Mouse (Mus musculus) ES-Bruce4 (cell line): ENCODE measurements around the gene Incenp. TPM values are rescaled to one million over a fixed set of nuclear protein-coding genes. Genes with fewer than 3 reads are reported as not detected.

ENCODE experiments used
- H3K27ac ChIP-seq: 2 replicates; pipeline ENCODE4 v1.5.1; 2012; ENCODE audit warnings: low read length, inconsistent platforms; ENCODE audit not compliant: insufficient read depth
- H3K27me3 ChIP-seq: 2 replicates; pipeline ENCODE4 v1.6.1; 2012; ENCODE audit warnings: mild to moderate bottlenecking, low read length, inconsistent platforms; ENCODE audit not compliant: control insufficient read depth, poor library complexity, insufficient read depth, severe bottlenecking
- H3K36me3 ChIP-seq: 2 replicates; pipeline ENCODE4 v1.6.1; 2012; ENCODE audit warnings: inconsistent platforms, mild to moderate bottlenecking, low read length, moderate library complexity; ENCODE audit not compliant: control insufficient read depth, poor library complexity, insufficient read depth, severe bottlenecking
- H3K4me1 ChIP-seq: one replicate; pipeline ENCODE4 v1.8.1; 2011; ENCODE audit warnings: low read length; ENCODE audit not compliant: control insufficient read depth, insufficient read depth
- H3K4me3 ChIP-seq: 2 replicates; pipeline ENCODE4 v1.5.1; 2011; ENCODE audit warnings: low read depth, mild to moderate bottlenecking, low read length
- H3K9ac ChIP-seq: 2 replicates; pipeline ENCODE4 v1.6.1; 2012; ENCODE audit warnings: low read depth, mild to moderate bottlenecking, inconsistent platforms; ENCODE audit not compliant: poor library complexity, severe bottlenecking
- H3K9me3 ChIP-seq: replicated peaks from 2 replicates; pipeline ENCODE4 v1.6.1; 2012; ENCODE audit warnings: mild to moderate bottlenecking, low read length, inconsistent platforms; ENCODE audit not compliant: control insufficient read depth, poor library complexity, insufficient read depth, severe bottlenecking
- CTCF ChIP-seq: IDR thresholded peaks from one replicate; pipeline ENCODE4 v1.8.1; 2011; ENCODE audit warnings: low read depth, low read length
- EP300 ChIP-seq: IDR thresholded peaks from 2 replicates; pipeline ENCODE4 v1.6.1; 2011; ENCODE audit warnings: low read depth, low read length; ENCODE audit not compliant: insufficient read depth
- POLR2A ChIP-seq: IDR thresholded peaks from one replicate; pipeline ENCODE4 v1.8.1; 2011; ENCODE audit warnings: low read length; ENCODE audit not compliant: insufficient read depth
- polyA plus RNA-seq: library from polyadenylated mRNA; stranded (reverse); fragments of >200 nt; gene quantifications from 2 replicates; pipeline ENCODE4 v1.2.4, GENCODE M21; 2011; ENCODE audit warnings: low read depth; ENCODE audit not compliant: missing spikeins, insufficient read depth, insufficient read length

Gene Incenp
- polyA plus RNA-seq, result 157 and 167 TPM in 2 replicates

DNA sequence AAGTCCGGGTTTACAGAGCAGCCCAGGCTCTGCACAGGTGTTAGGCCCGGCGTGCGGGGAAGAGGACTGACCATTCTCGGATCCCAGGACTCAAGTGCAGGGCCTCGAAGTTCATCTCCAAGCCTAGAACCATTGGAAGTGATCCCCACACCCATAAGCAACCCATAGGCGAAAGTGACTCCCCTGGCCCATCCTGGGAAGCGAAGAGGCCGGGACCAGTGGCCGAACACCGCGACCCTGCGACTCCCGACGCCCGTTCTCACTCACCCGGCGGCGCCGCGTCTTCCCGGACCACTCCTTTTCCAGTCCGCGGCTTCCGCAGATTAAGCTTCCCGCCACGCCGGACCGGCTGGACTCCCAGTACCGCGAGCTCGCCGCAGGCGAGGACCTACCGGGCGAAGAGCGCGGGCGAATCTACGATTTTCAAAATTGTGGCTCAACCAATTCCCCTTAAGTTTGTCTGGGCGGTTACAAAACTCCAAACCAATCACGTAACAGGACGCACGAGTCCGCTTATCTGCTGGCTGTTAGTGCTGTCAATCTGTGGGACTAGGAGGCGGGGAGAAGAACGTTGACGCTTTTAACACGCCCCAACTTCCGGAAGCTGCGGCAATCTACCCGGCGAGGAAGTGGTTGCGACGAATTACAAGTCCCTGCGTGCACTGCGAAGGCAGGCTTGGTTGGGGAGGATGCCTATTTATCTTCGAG, at the start of gene Incenp:
Gene Incenp, minus strand, starts transcription at position 480 of the 708 bp plus-strand sequence.
- Histone ChIP-seq H3K9me3 (no peaks in the 10 kb centered on the region), H3K9ac (peak within 1 kb of the TSS; percentile 92), H3K36me3 (peaks cover 20% of the 10 kb centered on the region), H3K4me3 (peak within 1 kb of the TSS; percentile 91), H3K4me1 (peaks cover 2% of the 10 kb centered on the region), H3K27ac (peak within 1 kb of the TSS; percentile 53), H3K27me3 (no peaks in the 10 kb centered on the region)
- TF ChIP-seq POLR2A (peak; percentile 62), EP300 (peak; percentile 40; the same call in 1 of the 2 replicates), CTCF (no peak)

DNA sequence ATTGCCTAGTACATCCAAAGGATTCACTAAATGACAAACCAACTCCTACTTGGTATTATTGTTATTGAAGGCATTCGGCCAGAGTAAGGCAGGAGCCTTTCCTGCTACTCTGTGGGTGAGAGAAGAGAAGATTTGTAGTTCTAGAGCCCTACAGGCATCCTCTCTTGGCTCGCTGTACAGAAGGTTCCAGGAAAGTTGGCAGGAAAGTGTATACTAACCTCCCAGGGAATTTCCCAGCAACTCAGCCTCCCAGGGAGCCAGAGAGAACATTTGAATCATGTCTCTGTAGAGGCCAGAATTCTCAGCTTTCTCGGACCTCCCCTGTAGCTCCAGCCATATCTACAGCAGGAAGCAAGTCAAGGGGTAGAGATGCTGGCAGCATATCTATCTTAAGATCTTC, 47.6 kb upstream of the Incenp start:
- no peaks in the 10 kb centered on the region for H3K27me3 ChIP-seq
- no peaks in the 10 kb centered on the region for H3K36me3 ChIP-seq
- no peak overlapping the region for H3K9ac ChIP-seq
- no peak overlapping the region for H3K27ac ChIP-seq
- no peaks in the 10 kb centered on the region; the same call in 1 of the 2 replicates for H3K9me3 ChIP-seq
- TF ChIP-seq POLR2A (no peak), CTCF (no peak), EP300 (no peak)
- H3K4me1 ChIP-seq, result peaks cover 1% of the 10 kb centered on the region
- no peak overlapping the region for H3K4me3 ChIP-seq

DNA sequence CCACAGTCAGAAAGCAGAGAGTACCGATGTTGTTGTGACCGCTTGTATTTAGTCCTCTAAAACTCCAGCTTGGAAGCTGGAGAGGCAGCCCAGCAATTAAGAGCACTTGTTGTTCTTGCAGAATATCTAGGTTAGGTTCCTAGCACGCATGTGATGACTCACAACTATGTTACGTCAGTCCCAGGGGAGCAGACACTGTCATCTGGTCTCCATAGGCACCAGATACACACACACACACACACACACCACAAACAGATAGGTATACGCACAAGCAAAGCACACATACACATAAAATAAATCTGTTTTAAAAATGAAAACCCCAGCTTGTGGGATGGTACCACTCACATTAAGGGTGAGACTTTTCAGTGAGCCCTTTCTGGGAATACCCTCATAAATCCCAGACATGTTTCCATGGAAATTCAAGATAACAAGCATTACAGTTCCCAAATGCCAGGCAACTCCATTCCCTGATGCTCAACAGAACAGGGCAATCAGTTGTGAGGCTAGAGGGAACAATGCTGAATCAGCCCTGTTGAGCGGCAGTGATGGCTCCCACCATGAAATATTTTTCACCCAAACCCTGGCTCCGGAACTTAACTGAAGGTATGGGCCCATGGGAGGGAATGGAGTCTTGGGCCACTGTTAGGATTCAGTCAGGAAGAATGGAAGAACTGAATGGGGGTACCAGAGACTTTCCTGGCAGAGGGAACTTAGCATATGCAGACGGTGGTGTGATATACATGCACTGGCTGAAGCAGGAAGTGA, 46.6 kb upstream of the Incenp start:
- no peak for TF ChIP-seq CTCF
- TF ChIP-seq EP300, result no peak
- TF ChIP-seq POLR2A, result no peak

GRCm38 (mm10) chr19:9942539-9943533, 43.5 kb upstream of the Incenp start:
- H3K4me3 ChIP-seq, result no peak overlapping the region
- no peaks in the 10 kb centered on the region for H3K27me3 ChIP-seq
- H3K9me3 ChIP-seq, result no peaks in the 10 kb centered on the region
- no peaks in the 10 kb centered on the region for H3K36me3 ChIP-seq
- H3K9ac ChIP-seq, result no peak overlapping the region
- H3K27ac ChIP-seq, result no peak overlapping the region
- H3K4me1 ChIP-seq, result peaks cover 4% of the 10 kb centered on the region
- TF ChIP-seq CTCF, result no peak
- TF ChIP-seq POLR2A, result no peak
- TF ChIP-seq EP300, result no peak

More for the DNA sequence above, 46.6 kb upstream of the Incenp start:
- Histone ChIP-seq H3K4me1 (peaks cover 1% of the 10 kb centered on the region), H3K4me3 (no peak overlapping the region), H3K27ac (no peak overlapping the region), H3K36me3 (no peaks in the 10 kb centered on the region), H3K9me3 (no peaks in the 10 kb centered on the region; the same call in 1 of the 2 replicates), H3K9ac (no peak overlapping the region), H3K27me3 (no peaks in the 10 kb centered on the region)

GRCm38 (mm10) chr19:9941809-9942208, 42.5 kb upstream of the Incenp start:
- peaks cover 4% of the 10 kb centered on the region for H3K4me1 ChIP-seq
- no peaks in the 10 kb centered on the region for H3K36me3 ChIP-seq

More at GRCm38 (mm10) chr19:9941809-9942208, 42.5 kb upstream of the Incenp start:
- H3K9ac ChIP-seq, result no peak overlapping the region
- TF ChIP-seq EP300 (no peak), POLR2A (no peak), CTCF (no peak)
- H3K4me3 ChIP-seq, result no peak overlapping the region
- no peak overlapping the region for H3K27ac ChIP-seq
- H3K9me3 ChIP-seq, result no peaks in the 10 kb centered on the region
- no peaks in the 10 kb centered on the region for H3K27me3 ChIP-seq
